Mouse (Mus musculus) lung, adult 2 months (tissue): Measurements from ENCODE around the gene Shc3.

Source experiments
- CTCF ChIP-seq: fragments of 200-500 bp; IDR thresholded peaks from 2 replicates; pipeline ENCODE4 v1.5.1; 2011; ENCODE audit warnings: mild to moderate bottlenecking, low read length, control low read depth; ENCODE audit not compliant: insufficient read depth
- POLR2A ChIP-seq: fragments of 200-500 bp; IDR thresholded peaks from 2 replicates; pipeline ENCODE4 v1.6.1; 2011; ENCODE audit warnings: low read depth, mild to moderate bottlenecking, control low read depth, low read length, borderline replicate concordance; ENCODE audit errors: extremely low read depth

- TF ChIP-seq CTCF (no peak), POLR2A (no peak)
These were observed 79.0 kb downstream of the Shc3 start for GRCm38 (mm10) chr13:51490195-51490594.
